ENCODE assay signal across 25 mouse cellular contexts in genomic region chr6:53666503-53666902, GRCm38 (mm10).
"Had no signal": no experiment of that assay in that cellular context is flagged by ENCODE, and none has a peak within 500 bp of the region (broad histone marks: within the 10 kb centered on the region; RNA-seq: fewer than 3 reads in every experiment).

No protein-coding gene starts in this region.

- H3K27ac ChIP-seq: heart, embryonic 10.5 days; heart, embryonic 13.5 days; heart, embryonic 15.5 days; hindbrain, embryonic 13.5 days; hindbrain, embryonic 15.5 days; hindbrain, postnatal 0 days; kidney, embryonic 15.5 days; kidney, postnatal 0 days; limb, embryonic 12.5 days; liver, embryonic 12.5 days; liver, embryonic 14.5 days had no signal

- H3K9ac ChIP-seq: heart, embryonic 13.5 days; heart, embryonic 15.5 days; hindbrain, embryonic 13.5 days; hindbrain, embryonic 15.5 days; kidney, embryonic 15.5 days; limb, embryonic 12.5 days; liver, embryonic 12.5 days; liver, embryonic 14.5 days had no signal

- H3K36me3 ChIP-seq: heart, embryonic 10.5 days; heart, embryonic 15.5 days; hindbrain, embryonic 13.5 days; hindbrain, embryonic 15.5 days; kidney, embryonic 15.5 days; limb, embryonic 12.5 days; liver, embryonic 12.5 days had no signal

- DNase-seq: gastrocnemius, postnatal 14 days; gastrocnemius, postnatal 36 days; heart, adult 18-20 months; heart, postnatal 14 days; heart, postnatal 36 days; kidney, adult 11 months; kidney, adult 2 months; kidney, adult 9 months; kidney, postnatal 14 days; kidney, postnatal 36 days; layer of hippocampus, adult 9-11 months; layer of hippocampus, postnatal 36 days; left cerebral cortex, postnatal 4 days had no signal

- H3K9me3 ChIP-seq: heart, embryonic 10.5 days; heart, embryonic 13.5 days; heart, embryonic 15.5 days; hindbrain, embryonic 13.5 days; hindbrain, embryonic 15.5 days; kidney, embryonic 15.5 days; limb, embryonic 12.5 days; liver, embryonic 12.5 days had no signal

- H3K27me3 ChIP-seq: heart, embryonic 13.5 days; heart, embryonic 15.5 days; hindbrain, embryonic 13.5 days; hindbrain, embryonic 15.5 days; limb, embryonic 12.5 days; liver, embryonic 12.5 days had no signal

- H3K4me1 ChIP-seq: liver, embryonic 12.5 days had no signal

- H3K4me3 ChIP-seq: heart, embryonic 10.5 days; heart, embryonic 13.5 days; heart, embryonic 15.5 days; hindbrain, embryonic 13.5 days; hindbrain, embryonic 15.5 days; kidney, embryonic 15.5 days; limb, embryonic 12.5 days; liver, embryonic 12.5 days had no signal

- ATAC-seq: hindbrain, postnatal 0 days; intestine, embryonic 16.5 days; liver, embryonic 12.5 days had no signal

- H3K4me2 ChIP-seq: heart, embryonic 13.5 days; heart, embryonic 15.5 days; hindbrain, embryonic 13.5 days; hindbrain, embryonic 15.5 days; kidney, embryonic 15.5 days; limb, embryonic 12.5 days; liver, embryonic 12.5 days had no signal
